Mouse (Mus musculus) B cell, adult (primary cell): ENCODE results near the gene Aven. TPM values are rescaled to one million over a fixed set of nuclear protein-coding genes. Genes with fewer than 3 reads are reported as not detected.

Experiments
- total RNA-seq: library from RNA; stranded (reverse); gene quantifications from 4 replicates; pipeline ENCODE4 v1.2.4, GENCODE M21; 2023; ENCODE audit not compliant: inconsistent age

Gene Aven
- 10.6 to 19.8 TPM (median 16.1 TPM) in 4 replicates for total RNA-seq

DNA sequence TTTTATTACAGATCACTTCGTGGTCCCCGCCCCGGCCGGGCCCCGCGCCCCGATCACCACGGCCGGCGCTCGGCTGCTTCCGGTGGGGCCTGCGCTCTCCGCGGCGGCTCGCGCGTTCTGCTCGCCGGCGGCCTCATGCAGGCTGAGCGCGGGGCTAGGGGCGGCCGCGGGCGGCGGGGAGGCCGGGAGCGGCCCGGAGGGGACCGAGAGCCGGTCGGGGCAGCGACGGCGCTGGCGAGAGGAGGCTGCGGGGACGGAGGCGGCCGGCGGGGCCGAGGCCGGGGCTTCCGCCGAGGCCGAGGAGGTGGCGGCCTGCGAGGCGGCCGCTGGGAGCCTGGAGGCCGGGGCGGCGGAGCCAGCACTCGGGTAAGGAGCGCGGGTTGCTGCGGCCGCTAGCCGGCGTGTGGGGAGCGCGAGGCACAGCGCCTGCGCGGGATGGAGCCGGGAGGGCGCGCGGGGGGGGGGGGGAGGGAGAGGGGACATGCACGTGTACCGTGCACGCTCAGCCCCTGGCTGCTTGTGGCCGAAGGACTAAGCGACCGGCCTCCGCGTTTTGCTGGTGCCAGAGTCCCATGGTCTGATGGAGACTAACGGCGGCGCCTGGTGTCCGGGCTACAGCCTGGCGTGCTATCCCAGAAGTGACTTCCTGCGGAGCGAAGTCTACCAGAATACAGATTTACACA is at the start of gene Aven:
Gene Aven (plus strand): TSS at position 109 of the 683 bp plus-strand sequence.

DNA sequence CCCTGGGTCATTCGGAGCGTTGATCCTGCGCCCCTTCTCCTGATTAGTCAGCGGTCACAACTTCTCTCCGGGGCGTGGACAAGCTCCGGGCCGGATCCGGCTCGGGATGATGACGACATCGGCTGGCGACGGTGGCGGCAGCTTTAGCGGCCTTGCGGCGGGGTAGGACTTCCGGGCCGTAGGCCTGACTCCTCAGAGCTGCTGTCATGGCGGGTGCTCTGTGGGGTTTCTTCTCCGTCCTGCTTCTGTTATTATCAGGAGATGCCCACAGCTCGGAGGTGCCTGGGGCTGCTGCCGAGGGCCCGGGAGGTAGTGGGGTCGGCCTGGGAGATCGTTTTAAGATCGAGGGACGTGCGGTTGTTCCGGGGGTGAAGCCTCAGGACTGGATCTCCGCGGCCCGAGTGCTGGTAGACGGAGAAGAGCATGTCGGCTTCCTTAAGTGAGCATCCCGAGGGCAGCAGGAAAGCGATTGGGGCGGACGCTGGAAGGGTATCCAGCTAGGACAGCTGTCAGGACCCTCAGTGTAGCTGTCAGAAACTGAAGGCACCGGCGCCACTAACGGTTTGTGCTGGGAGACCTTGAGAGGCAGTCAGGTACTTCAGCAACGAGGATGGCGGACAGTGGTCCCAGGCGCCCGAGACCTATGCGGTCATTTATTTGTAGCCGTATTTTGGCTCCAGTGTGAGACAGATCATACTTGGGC is 37.8 kb upstream of the Aven start, which contains the start of gene Emc7:
Gene Emc7 (plus strand): TSS at position 136 of the 703 bp plus-strand sequence.

DNA sequence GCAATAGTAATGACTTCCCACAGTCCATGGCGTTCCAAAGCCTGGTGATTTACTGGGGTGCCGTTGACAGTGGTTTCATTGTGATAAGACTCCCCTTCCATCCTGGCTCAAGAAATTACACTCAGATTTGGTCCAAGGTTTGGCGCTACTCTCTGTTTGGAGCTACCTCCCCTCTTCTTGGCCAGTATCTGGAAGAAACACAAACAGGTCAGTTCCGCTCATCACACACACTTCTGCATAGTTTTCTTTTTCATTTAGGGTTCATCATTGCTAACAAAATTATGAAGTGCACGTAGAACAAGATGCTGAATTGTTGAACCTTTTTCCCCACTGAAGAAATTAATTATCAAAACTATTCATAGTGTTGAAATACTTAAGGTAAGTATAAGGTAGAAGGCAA is 12.1 kb upstream of the Aven start, which contains the start of gene Chrm5:
Gene Chrm5 (minus strand): TSS at position 101 of the 400 bp plus-strand sequence.

Other genes with a start within 250 kb of the Aven start
- not detected in 4 replicates for gene Nutm1, start 233.7 kb upstream of the Aven start, total RNA-seq
- gene Nop10, start 231.0 kb upstream of the Aven start, total RNA-seq = 61.1 to 71.6 TPM (median 67.0 TPM) in 4 replicates
- gene Slc12a6, start 227.1 kb upstream of the Aven start, total RNA-seq = 308 to 321 TPM (median 314 TPM) in 4 replicates
- gene Gm21985, start 226.7 kb upstream of the Aven start, total RNA-seq = 0.27 to 0.70 TPM (median 0.30 TPM) in 3 of 4 replicates, not detected in the other
- 27.2 to 28.8 TPM (median 28.1 TPM) in 4 replicates for gene Emc4, start 124.9 kb upstream of the Aven start, total RNA-seq
- 9.0 to 10.6 TPM (median 10.2 TPM) in 4 replicates for gene Katnbl1, start 113.8 kb upstream of the Aven start, total RNA-seq
- 9.9 to 11.4 TPM (median 10.7 TPM) in 4 replicates for gene Emc7, start 38.0 kb upstream of the Aven start, total RNA-seq
- gene Chrm5, start 12.2 kb upstream of the Aven start, total RNA-seq = not detected in 4 replicates